Mouse (Mus musculus) liver, embryonic 14.5 days (tissue): ENCODE data around the gene Plch1.

ENCODE experiments used
- CTCF ChIP-seq: IDR thresholded peaks from 2 replicates; pipeline ENCODE4 v1.5.1; 2016; ENCODE audit warnings: antibody characterized with exemption, low read depth, control low read depth
- EP300 ChIP-seq: IDR thresholded peaks from 2 replicates; pipeline ENCODE4 v1.6.1; 2016; ENCODE audit warnings: antibody characterized with exemption, low read depth

GRCm38 (mm10) chr3:63842436-63842835 is 56.8 kb downstream of the Plch1 start:
- TF ChIP-seq CTCF (no peak), EP300 (no peak)
